Mouse (Mus musculus): ENCODE measurements at regions not wholly inside any gene's neighbourhood (a gene's known extent, or its start where the extent isn't known, plus 50 kb on each side); places are given as distances from the start of the nearest gene placed in this dataset.

GRCm38 (mm10) chr6:19214700-19215099, 348.6 kb downstream of the Ankrd7 start:
- intact Hi-C loops (cut with DNase I) = no loop called here
- DNase-seq = no peak

- no peak for DNase-seq
- intact Hi-C loops (cut with DNase I) = no loop called here
These were observed 349.0 kb downstream of the Ankrd7 start for GRCm38 (mm10) chr6:19215124-19215523.

- intact Hi-C loops (cut with DNase I) = no loop called here
- DNase-seq = no peak
These were observed 398.1 kb downstream of the Ankrd7 start for GRCm38 (mm10) chr6:19264075-19264819.

- intact Hi-C loops (cut with DNase I) = loop anchor here (10.0 kb wide), 1 partner anchor 1868 kb away; no protein-coding TSS in a partner anchor
- no peak for DNase-seq
These were observed 407.1 kb downstream of the Ankrd7 start for GRCm38 (mm10) chr6:19273207-19273606.

GRCm38 (mm10) chr6:19282682-19283333, 416.7 kb downstream of the Ankrd7 start:
- intact Hi-C loops (cut with DNase I) = no loop called here
- DNase-seq = no peak

GRCm38 (mm10) chr6:19332659-19333058, 466.5 kb downstream of the Ankrd7 start:
- no peak for DNase-seq
- intact Hi-C loops (cut with DNase I) = no loop called here

- intact Hi-C loops (cut with DNase I) = no loop called here
- DNase-seq = no peak
These were observed 469.5 kb downstream of the Ankrd7 start for GRCm38 (mm10) chr6:19335653-19336052.

GRCm38 (mm10) chr6:19338470-19338869, 472.4 kb downstream of the Ankrd7 start:
- intact Hi-C loops (cut with DNase I) = no loop called here
- no peak for DNase-seq
